Mouse (Mus musculus) bone marrow, adult 2 months (tissue): Measurements from ENCODE around the gene Txndc11. TPM values are rescaled to one million over a fixed set of nuclear protein-coding genes. Genes with fewer than 3 reads are reported as not detected.

ENCODE experiments used
- H3K27ac ChIP-seq: fragments of 200-500 bp; 2 replicates; pipeline ENCODE4 v1.5.1; 2012; ENCODE audit warnings: low read depth, mild to moderate bottlenecking, control low read depth, inconsistent platforms, low read length; ENCODE audit not compliant: control insufficient read depth, poor library complexity, insufficient read depth
- H3K4me1 ChIP-seq: fragments of 200-500 bp; 2 replicates; pipeline ENCODE4 v1.6.1; 2011; ENCODE audit warnings: low read length; ENCODE audit not compliant: control insufficient read depth, insufficient read depth
- H3K4me3 ChIP-seq: fragments of 200-500 bp; replicated peaks from 2 replicates; pipeline ENCODE3; 2011; ENCODE audit warnings: mild to moderate bottlenecking, low read depth, low read length, control low read depth; ENCODE audit not compliant: control insufficient read depth
- CTCF ChIP-seq: fragments of 200-500 bp; IDR thresholded peaks from 2 replicates; pipeline ENCODE4 v1.5.1; 2011; ENCODE audit warnings: low read length, control low read depth; ENCODE audit not compliant: control insufficient read depth, insufficient read depth
- POLR2A ChIP-seq: fragments of 200-500 bp; IDR thresholded peaks from 2 replicates; pipeline ENCODE4 v1.6.1; 2011; ENCODE audit warnings: low read depth, mild to moderate bottlenecking, control low read depth, low read length, borderline replicate concordance; ENCODE audit not compliant: control insufficient read depth
- WGBS: fragments of 180-500 bp; shearing (Covaris S2); methylation state at CpG from one replicate; pipeline ENCODE4 v1.1.7; 2018; 5-methylcytosine and 5-hydroxymethylcytosine counted together
- polyA plus RNA-seq: library from polyadenylated mRNA; stranded (reverse); fragments of >200 nt; gene quantifications from 2 replicates; pipeline ENCODE4 v1.2.4, GENCODE M21; 2011; ENCODE audit warnings: low replicate concordance; ENCODE audit not compliant: missing spikeins, insufficient read depth, insufficient read length

Txndc11 gene
- polyA plus RNA-seq, 1 experiment, result 18.8 TPM

GRCm38 (mm10) chr16:11051134-11051533 is 83.3 kb downstream of the Txndc11 start:
- H3K4me3 ChIP-seq, result no peak overlapping the region
- no peak overlapping the region for H3K27ac ChIP-seq
- no peak for TF ChIP-seq CTCF
- no peak for TF ChIP-seq POLR2A
- 87% methylated on average over 11 of the region's 11 CpGs for WGBS
- H3K4me1 ChIP-seq, result peaks cover 3% of the 10 kb centered on the region; the same call in 1 of the 2 replicates

DNA sequence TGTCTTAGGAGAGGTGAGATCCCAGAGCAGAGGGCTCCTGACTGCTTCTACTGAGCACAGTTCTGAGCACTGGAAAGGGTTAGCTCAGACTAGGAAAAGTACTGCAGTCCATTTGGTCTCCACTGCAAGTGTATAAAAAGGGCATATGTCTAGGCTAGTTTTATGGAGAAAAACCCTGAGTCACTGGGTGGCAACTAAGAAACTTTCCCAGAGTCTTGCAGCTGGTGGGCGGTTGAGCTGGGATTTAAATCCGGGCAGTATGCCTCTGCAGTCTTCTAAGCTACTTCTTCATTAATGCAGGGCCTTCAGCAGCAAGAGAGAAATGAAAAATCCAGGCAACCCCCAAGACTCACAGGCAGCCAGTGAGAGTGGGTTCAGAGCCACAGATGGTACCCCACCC is 84.2 kb downstream of the Txndc11 start:
- H3K4me1 ChIP-seq, result peaks cover 1% of the 10 kb centered on the region; the same call in 1 of the 2 replicates
- no peak for TF ChIP-seq POLR2A
- no peak for TF ChIP-seq CTCF
- 75% methylated on average over 2 of the region's 2 CpGs for WGBS

DNA sequence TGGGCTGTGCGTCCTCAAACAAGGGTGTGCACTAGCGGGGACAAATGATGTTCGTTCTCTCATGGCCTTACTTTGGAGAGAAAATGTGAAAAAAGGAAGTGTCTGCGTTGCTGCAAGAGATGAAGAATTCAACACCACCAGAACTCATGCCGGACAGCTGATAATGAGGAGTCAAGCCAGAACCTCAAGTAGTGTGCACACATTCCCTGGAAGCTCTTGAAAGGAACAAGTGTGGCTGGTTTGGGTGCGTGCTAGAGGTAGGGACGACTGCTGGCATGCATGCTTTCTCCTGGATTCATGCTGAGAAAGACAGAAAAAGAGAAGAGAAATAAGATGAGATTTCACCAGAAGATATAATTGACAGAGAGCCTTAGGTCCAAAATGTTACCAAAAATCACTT is 87.3 kb downstream of the Txndc11 start:
- H3K4me3 ChIP-seq, result no peak overlapping the region
- no peak for TF ChIP-seq CTCF
- no peak for TF ChIP-seq POLR2A
- no peak overlapping the region for H3K27ac ChIP-seq
- no peaks in the 10 kb centered on the region; the same call in 1 of the 2 replicates for H3K4me1 ChIP-seq
- 43% methylated on average over 7 of the region's 7 CpGs for WGBS

More for the DNA sequence above, 84.2 kb downstream of the Txndc11 start:
- Histone ChIP-seq H3K27ac (no peak overlapping the region), H3K4me3 (no peak overlapping the region)

DNA sequence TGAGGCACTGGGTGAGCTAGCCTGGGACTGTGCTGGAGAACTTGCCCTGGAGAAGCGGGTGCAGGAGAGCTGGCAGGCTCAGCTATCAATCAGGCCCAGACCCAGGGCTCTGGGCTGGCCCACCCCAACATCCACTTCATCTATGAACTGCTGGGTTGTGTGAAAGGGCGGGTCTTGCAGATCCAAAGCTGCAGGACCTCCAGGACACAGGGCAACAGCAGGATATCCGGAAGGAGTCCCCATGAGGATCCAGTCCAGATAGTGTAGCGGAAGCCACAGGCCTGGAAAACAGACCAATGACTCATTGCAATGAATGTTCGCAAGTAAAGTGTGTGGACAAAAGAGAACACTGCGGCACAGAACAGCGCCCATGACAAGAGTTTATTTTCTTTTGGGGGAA is 88.0 kb downstream of the Txndc11 start:
- Histone ChIP-seq H3K4me3 (no peak overlapping the region), H3K27ac (no peak overlapping the region), H3K4me1 (no peaks in the 10 kb centered on the region; the same call in 1 of the 2 replicates)
- 82% methylated on average over 7 of the region's 7 CpGs for WGBS
- TF ChIP-seq POLR2A, result no peak
- no peak for TF ChIP-seq CTCF

DNA sequence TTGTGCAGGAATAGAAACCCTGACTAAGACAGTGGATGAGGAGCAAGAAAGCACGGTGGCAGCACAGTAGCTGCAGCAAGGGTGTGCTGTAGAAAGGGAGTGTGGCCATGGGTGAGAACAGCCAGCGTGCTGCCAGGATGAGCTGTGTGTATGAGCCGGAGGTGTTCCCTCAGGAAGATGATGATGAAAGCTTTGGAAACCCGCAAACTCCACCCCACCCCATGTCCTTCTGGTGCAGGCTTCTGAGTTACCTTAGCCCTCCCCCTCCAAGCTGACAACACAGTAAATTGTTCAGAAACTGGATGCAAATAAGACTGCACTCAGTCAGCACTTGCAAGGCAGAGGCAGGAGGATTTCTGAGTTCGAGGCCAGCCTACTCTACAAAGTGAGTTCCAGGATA is 91.2 kb downstream of the Txndc11 start:
- WGBS, result 85% methylated on average over 5 of the region's 5 CpGs
- Histone ChIP-seq H3K4me3 (no peak overlapping the region), H3K27ac (no peak overlapping the region), H3K4me1 (no peaks in the 10 kb centered on the region; the same call in 1 of the 2 replicates)
- TF ChIP-seq CTCF, result no peak
- TF ChIP-seq POLR2A, result no peak

- 70% methylated on average over 2 of the region's 2 CpGs for WGBS
- H3K4me1 ChIP-seq, result no peaks in the 10 kb centered on the region; the same call in 1 of the 2 replicates
- no peak overlapping the region for H3K4me3 ChIP-seq
- TF ChIP-seq CTCF (no peak), POLR2A (no peak)
- H3K27ac ChIP-seq, result peak overlapping the region; percentile 79
These were observed 93.8 kb downstream of the Txndc11 start for GRCm38 (mm10) chr16:11040603-11041002.

DNA sequence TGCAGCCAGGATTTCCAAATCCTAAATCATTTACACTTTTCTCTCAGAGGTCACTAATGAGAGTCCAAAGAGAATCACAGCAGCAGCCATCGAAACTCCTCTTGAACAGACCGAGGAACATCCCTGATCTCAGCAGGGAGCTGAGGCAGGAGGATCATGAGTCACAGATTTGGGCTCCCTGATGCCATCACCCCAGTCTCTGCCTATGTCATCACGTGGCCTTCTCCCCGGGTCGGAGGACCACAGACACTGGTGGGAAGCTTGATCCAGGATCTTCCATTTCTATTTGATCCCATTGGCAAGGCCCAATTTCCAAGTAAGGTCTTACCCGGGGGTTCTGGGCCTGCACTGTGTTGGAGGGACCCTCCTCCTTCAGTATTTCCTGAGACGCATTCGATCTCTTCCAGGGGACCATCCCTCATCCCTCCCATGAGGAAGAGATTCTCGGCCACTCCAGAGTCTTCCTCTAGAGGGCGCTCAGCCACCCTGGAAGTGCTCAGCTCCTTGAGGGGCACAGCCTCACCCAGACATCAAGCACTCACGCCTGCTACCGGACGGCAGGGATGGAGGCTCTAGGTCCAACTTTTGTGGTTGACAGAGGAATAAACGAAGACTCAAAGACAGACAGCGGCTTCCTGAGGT is 98.5 kb downstream of the Txndc11 start:
- WGBS, result 22% methylated on average over 15 of the region's 15 CpGs
- Histone ChIP-seq H3K4me1 (no peaks in the 10 kb centered on the region), H3K27ac (no peak overlapping the region), H3K4me3 (no peak overlapping the region)
- peak; percentile 92 for TF ChIP-seq CTCF
- no peak for TF ChIP-seq POLR2A

DNA sequence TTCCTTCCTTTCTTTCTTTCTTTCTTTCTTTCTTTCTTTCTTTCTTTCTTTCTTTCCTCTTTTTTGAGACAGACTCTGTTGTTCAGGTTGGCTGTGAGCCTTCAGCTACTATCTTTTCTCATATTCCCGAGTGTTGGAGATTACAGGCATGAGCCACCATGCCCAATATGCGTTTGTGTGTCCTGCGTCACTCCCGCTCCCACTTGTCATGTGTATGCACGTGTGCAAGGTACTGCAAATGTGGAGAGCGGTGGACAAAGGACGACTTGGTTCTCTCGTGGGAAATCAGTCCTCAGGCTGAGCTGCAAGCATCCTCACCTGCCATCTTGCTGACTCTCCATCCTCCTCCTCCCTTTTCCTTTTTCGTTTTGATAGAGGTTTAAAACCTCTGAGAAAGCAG is 99.2 kb downstream of the Txndc11 start:
- WGBS, result 74% methylated on average over 9 of the region's 9 CpGs
- TF ChIP-seq CTCF (no peak), POLR2A (no peak)
- Histone ChIP-seq H3K4me3 (no peak overlapping the region), H3K27ac (no peak overlapping the region), H3K4me1 (no peaks in the 10 kb centered on the region)

- 3% methylated on average over 4 of the region's 4 CpGs for WGBS
- H3K27ac ChIP-seq, result no peak overlapping the region
- H3K4me1 ChIP-seq, result no peaks in the 10 kb centered on the region
- H3K4me3 ChIP-seq, result no peak overlapping the region
- TF ChIP-seq CTCF (peak; percentile 99), POLR2A (no peak)
These were observed 100.2 kb downstream of the Txndc11 start for GRCm38 (mm10) chr16:11034193-11034803.
